9 mouse cellular contexts compared by ENCODE assay signal in the genomic region with DNA sequence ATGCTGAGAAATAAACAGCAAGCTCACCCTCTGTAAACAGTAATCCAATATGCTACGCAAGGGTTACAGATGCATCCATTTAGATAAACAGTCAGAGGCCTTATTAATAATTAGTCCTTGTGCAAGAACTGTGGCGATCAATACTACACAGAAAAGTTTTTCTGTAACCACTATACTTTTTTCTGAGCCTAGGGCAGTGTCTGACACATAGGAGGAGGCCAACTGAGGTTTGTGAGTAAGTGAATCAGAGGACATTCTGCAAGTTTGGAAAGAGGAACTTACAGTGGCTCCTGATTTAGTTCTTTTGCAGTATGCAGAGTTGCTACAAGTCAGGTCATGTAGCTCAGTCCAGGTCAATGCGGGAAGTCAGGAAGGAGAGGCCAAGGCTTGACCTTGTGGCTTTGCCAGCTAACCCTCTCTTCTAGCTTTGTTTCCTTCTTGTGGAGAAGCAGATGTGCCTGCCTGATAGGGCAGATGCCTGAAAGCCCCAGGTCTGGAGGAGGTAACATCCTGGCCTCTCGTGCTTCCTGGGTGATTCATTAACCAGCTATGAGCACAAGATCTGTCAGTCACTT.
DNase-seq lines count a peak whose midpoint lies in the region; ATAC-seq and TF ChIP-seq lines count a peak whose summit lies in the region.
"Had no signal": no experiment of that assay in that cellular context is flagged by ENCODE, and none has a peak within 500 bp of the region (broad histone marks: within the 10 kb centered on the region; RNA-seq: fewer than 3 reads in every experiment).

No protein-coding gene starts in this region.

- H3K27ac ChIP-seq in bone marrow macrophage, adult 2 months (ENCODE audit: insufficient read depth, low read depth, low read length), result peak overlapping the region; percentile 43
- no peak overlapping the region for H3K27ac ChIP-seq in layer of hippocampus, adult 2 months
- no peak overlapping the region for H3K27ac ChIP-seq in forebrain, embryonic 16.5 days (ENCODE audit: low read length)
- H3K27ac ChIP-seq: forebrain, embryonic 13.5 days had no signal

- no peak overlapping the region for H3K4me3 ChIP-seq in bone marrow macrophage, adult 2 months (ENCODE audit: insufficient read depth, low read length)
- no peak overlapping the region for H3K4me3 ChIP-seq in layer of hippocampus, adult 2 months
- no peak overlapping the region for H3K4me3 ChIP-seq in forebrain, embryonic 16.5 days (replicated peaks; ENCODE audit: low read length)
- H3K4me3 ChIP-seq: forebrain, embryonic 13.5 days had no signal

- 82% methylated on average over 4 of the region's 4 CpGs for WGBS in forebrain, embryonic 16.5 days

- no peak overlapping the region for H3K9ac ChIP-seq in forebrain, embryonic 16.5 days (replicated peaks; ENCODE audit: low read depth, low read length)
- H3K9ac ChIP-seq: forebrain, embryonic 13.5 days had no signal

- no peaks in the 10 kb centered on the region for H3K27me3 ChIP-seq in forebrain, embryonic 16.5 days (replicated peaks; ENCODE audit: control insufficient read depth, insufficient read depth, low read length)

- H3K9me3 ChIP-seq in forebrain, embryonic 16.5 days (ENCODE audit: control insufficient read depth, low read length), result no peaks in the 10 kb centered on the region
- H3K9me3 ChIP-seq: forebrain, embryonic 13.5 days had no signal

- no peaks in the 10 kb centered on the region for H3K36me3 ChIP-seq in forebrain, embryonic 16.5 days (ENCODE audit: control insufficient read depth, insufficient read depth)

- TF ChIP-seq POLR2A in bone marrow macrophage, adult 2 months (IDR thresholded peaks at IDR 0.05; ENCODE audit: borderline replicate concordance, low read depth, low read length), result no peak

- H3K4me1 ChIP-seq in bone marrow macrophage, adult 2 months (ENCODE audit: control insufficient read depth, insufficient read depth, low read length), result peaks cover 14% of the 10 kb centered on the region
- H3K4me1 ChIP-seq in forebrain, embryonic 16.5 days (replicated peaks; ENCODE audit: control insufficient read depth, insufficient read depth, low read length), result no peaks in the 10 kb centered on the region
- H3K4me1 ChIP-seq: forebrain, embryonic 13.5 days had no signal

- TF ChIP-seq CTCF in bone marrow macrophage, adult 2 months (IDR thresholded peaks at IDR 0.05; ENCODE audit: low read depth, low read length), result no peak
- TF ChIP-seq CTCF in layer of hippocampus, adult 2 months (conservative IDR thresholded peaks at IDR 0.05), result no peak

- no peak overlapping the region for H3K4me2 ChIP-seq in forebrain, embryonic 16.5 days (ENCODE audit: low read length)
- H3K4me2 ChIP-seq: forebrain, embryonic 13.5 days had no signal

- DNase-seq in lung, adult 18-20 months, result peak; percentile 11 to 29
- DNase-seq in lung, postnatal 10 days, result no peak
- peak; percentile 16 for DNase-seq in kidney, postnatal 10 days
- DNase-seq in monocyte, adult 2 months (ENCODE audit: low read depth in 1 of 2, low spot score in 2 of 2), result peak; percentile 5 to 6
- DNase-seq in cerebellum, postnatal 10 days, result no peak
- DNase-seq in layer of hippocampus, adult 2 months (ENCODE audit: low spot score in 2 of 2), result no peak

- no peak for ATAC-seq in forebrain, embryonic 16.5 days
- ATAC-seq: forebrain, embryonic 13.5 days had no signal

Comparison
In these comparisons a context has a peak if more than half of its experiments do, and no peak if none do; other contexts are left out.
1. DNase-seq: peak in lung, adult 18-20 months (2 of 2), kidney, postnatal 10 days (single experiment) and monocyte, adult 2 months (2 of 2); none in lung, postnatal 10 days (single experiment), cerebellum, postnatal 10 days (0 of 2) and layer of hippocampus, adult 2 months (0 of 2).